Mouse (Mus musculus) midbrain, postnatal 0 days (tissue): Measurements from ENCODE around the gene Pianp. TPM values are rescaled to one million over a fixed set of nuclear protein-coding genes. Genes with fewer than 3 reads are reported as not detected.

Experiments
- ATAC-seq: fragments of 200-750 bp; cut with Nextera tagmentation; 2 replicates; pipeline ENCODE4 v1.8.0; 2017; ENCODE audit warnings: moderate number of reproducible peaks, mild to moderate bottlenecking, moderate TSS enrichment, moderate library complexity; ENCODE audit not compliant: low FRiP score
- DNase-seq: peaks from one replicate; pipeline ENCODE4 v3.0.0-alpha.2; 2015; ENCODE audit warnings: low spot score
- H3K27ac ChIP-seq: fragments of 300-500 bp; sonication (generic); 2 replicates; pipeline ENCODE4 v1.5.1; 2014; ENCODE audit warnings: low read depth, mild to moderate bottlenecking, low read length, mixed read lengths
- H3K27me3 ChIP-seq: fragments of 300-500 bp; sonication (generic); 2 replicates; pipeline ENCODE4 v1.6.1; 2014; ENCODE audit warnings: low read length, control low read depth, mixed read lengths; ENCODE audit not compliant: insufficient read depth
- H3K36me3 ChIP-seq: fragments of 300-500 bp; sonication (generic); 2 replicates; pipeline ENCODE4 v1.6.1; 2014; ENCODE audit warnings: low read length, control low read depth, mixed read lengths; ENCODE audit not compliant: insufficient read depth
- H3K4me1 ChIP-seq: fragments of 300-500 bp; sonication (generic); 2 replicates; pipeline ENCODE4 v1.6.1; 2014; ENCODE audit warnings: mild to moderate bottlenecking, control low read depth, antibody characterized with exemption, low read length, mixed read lengths; ENCODE audit not compliant: insufficient read depth
- H3K4me2 ChIP-seq: fragments of 300-500 bp; sonication (generic); 2 replicates; pipeline ENCODE4 v1.6.1; 2014; ENCODE audit warnings: low read depth, mild to moderate bottlenecking, low read length, mixed read lengths; ENCODE audit not compliant: poor library complexity, severe bottlenecking
- H3K4me3 ChIP-seq: fragments of 300-500 bp; sonication (generic); 2 replicates; pipeline ENCODE4 v1.5.1; 2014; ENCODE audit warnings: low read depth, mild to moderate bottlenecking, low read length, moderate library complexity
- H3K9ac ChIP-seq: fragments of 300-500 bp; sonication (generic); replicated peaks from 2 replicates; pipeline ENCODE4 v1.6.1; 2014; ENCODE audit warnings: mild to moderate bottlenecking, low read length, moderate library complexity, mixed read lengths; ENCODE audit not compliant: poor library complexity, severe bottlenecking
- H3K9me3 ChIP-seq: fragments of 300-500 bp; sonication (generic); 2 replicates; pipeline ENCODE4 v1.6.1; 2016; ENCODE audit warnings: low read length, control low read depth
- CTCF ChIP-seq: IDR thresholded peaks from 2 replicates; pipeline ENCODE4 v1.5.1; 2016; ENCODE audit warnings: antibody characterized with exemption, mild to moderate bottlenecking
- WGBS: fragments of 180-500 bp; shearing (Covaris S2); extraction: QIAGEN DNeasy Blood & Tissue Kit; methylation state at CpG from one replicate; pipeline ENCODE4 v1.1.7; 2014; 5-methylcytosine and 5-hydroxymethylcytosine counted together
- polyA plus RNA-seq: library from polyadenylated mRNA; unstranded; fragments of >200 nt; fragmentation: Nextera tagmentation; extraction: Ambion mirVana; gene quantifications from 2 replicates; pipeline ENCODE4 v1.2.1, GENCODE M21; 2015
- total RNA-seq: library from RNA; depleted of rRNA; stranded (reverse); fragments of >200 nt; gene quantifications from 2 replicates; pipeline ENCODE4 v1.2.3, GENCODE M21; 2014

The Pianp gene
- total and polyA plus RNA-seq, 2 experiments from 2014 or later: 36.1 to 97.0 TPM

DNA sequence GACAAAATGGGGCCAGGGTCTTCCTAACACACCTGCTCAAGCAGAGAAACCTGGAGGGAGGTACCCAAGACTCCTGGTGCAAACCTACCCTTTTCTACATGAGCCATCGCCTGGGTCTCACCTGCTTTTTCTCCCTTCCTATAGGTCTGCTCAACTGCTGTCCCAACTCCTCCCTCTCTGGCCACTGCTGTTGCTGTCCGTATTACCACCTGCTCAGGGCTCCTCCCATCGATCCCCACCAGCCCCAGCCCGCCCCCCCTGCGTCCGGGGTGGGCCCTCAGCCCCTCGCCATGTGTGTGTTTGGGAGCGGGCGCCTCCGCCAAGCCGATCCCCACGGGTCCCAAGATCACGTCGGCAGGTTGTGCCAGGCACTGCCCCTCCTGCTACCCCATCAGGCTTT is 2.6 kb downstream of the Pianp start:
- TF ChIP-seq CTCF: no peak
- ATAC-seq (no peak), DNase-seq (no peak)
- Histone ChIP-seq H3K9me3 (no peaks in the 10 kb centered on the region), H3K4me3 (no peak overlapping the region), H3K27ac (no peak overlapping the region), H3K4me1 (peaks cover 18% of the 10 kb centered on the region), H3K9ac (peak overlapping the region; percentile 93; the same call in 1 of the 2 replicates), H3K27me3 (peaks cover 10% of the 10 kb centered on the region; the same call in 1 of the 2 replicates), H3K4me2 (0 out of 2 replicates have a peak overlapping the region, but pooled peaks have one; percentile 69), H3K36me3 (peaks cover 22% of the 10 kb centered on the region)
- WGBS: 36% methylated on average over 14 of the region's 14 CpGs

DNA sequence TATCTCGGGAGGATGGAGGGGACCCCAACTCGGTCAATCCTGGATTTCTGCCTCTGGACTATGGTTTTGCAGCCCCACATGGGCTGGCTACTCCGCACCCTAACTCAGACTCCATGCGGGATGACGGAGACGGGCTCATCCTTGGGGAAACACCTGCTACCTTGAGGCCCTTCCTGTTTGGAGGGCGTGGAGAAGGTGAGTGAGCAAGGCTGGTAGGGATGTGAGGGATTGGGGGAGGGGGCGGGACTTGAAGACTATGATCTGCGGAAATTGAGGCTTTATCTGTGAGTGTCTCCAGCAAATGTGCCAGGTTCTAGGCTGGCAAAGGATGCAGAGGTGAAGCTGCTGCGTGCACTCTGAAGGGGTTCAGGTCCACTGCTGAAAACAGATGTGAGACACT is 3.1 kb downstream of the Pianp start:
- no peak for DNase-seq
- H3K27me3 ChIP-seq: peaks cover 10% of the 10 kb centered on the region; the same call in 1 of the 2 replicates
- H3K36me3 ChIP-seq: peaks cover 22% of the 10 kb centered on the region
- no peak overlapping the region for H3K9ac ChIP-seq
- ATAC-seq: no peak
- TF ChIP-seq CTCF: no peak
- peaks cover 18% of the 10 kb centered on the region for H3K4me1 ChIP-seq
- H3K9me3 ChIP-seq: no peaks in the 10 kb centered on the region
- no peak overlapping the region for H3K4me3 ChIP-seq
- no peak overlapping the region for H3K4me2 ChIP-seq
- H3K27ac ChIP-seq: no peak overlapping the region
- WGBS: 44% methylated on average over 10 of the region's 10 CpGs

DNA sequence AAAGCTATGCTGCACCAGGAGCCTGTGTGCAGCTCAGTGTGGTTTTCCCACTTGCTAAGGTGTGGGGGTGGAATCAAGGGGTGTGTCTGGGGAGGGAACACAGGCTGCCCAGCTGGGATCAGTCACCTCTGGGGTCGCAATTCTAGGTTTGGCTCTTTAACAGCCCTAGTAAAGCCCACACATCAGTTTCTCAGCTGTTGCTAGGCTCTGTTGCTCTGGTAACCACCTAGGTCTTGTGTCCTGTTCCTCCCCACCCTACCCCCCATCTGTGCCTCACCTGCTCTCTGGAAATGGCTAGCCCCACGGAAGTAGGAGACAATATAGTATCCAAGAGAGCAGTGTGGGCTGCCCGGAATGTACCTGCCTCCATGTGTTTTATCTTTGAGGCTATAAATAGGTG is 7.2 kb downstream of the Pianp start:
- Histone ChIP-seq H3K27ac (no peak overlapping the region), H3K4me3 (no peak overlapping the region), H3K4me1 (peaks cover 5% of the 10 kb centered on the region), H3K9me3 (no peaks in the 10 kb centered on the region), H3K9ac (no peak overlapping the region), H3K4me2 (no peak overlapping the region), H3K27me3 (peaks cover 10% of the 10 kb centered on the region; the same call in 1 of the 2 replicates), H3K36me3 (peaks cover 22% of the 10 kb centered on the region)
- no peak for DNase-seq
- TF ChIP-seq CTCF: no peak
- 38% methylated on average over 3 of the region's 3 CpGs for WGBS
- ATAC-seq: no peak

DNA sequence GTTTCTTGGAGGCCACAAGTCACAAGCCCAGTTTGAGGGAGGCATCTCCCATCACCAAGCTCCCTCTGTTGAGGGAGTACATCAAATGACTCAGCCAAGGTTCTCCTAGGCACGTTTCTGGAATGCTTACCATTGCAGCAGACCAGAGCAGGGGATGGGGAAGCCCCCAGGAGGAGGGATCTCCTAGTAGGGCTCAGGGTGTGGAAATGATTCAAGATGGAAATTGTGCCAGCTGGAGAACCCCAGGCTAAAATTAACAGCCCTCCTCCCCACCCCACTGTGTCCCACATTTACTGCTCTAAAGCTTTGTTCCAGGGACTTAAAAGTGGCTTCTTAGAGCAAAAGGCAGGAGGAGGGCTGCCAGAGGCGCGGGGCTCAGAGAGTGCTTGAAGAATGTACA is 8.6 kb downstream of the Pianp start:
- Histone ChIP-seq H3K27ac (no peak overlapping the region), H3K9ac (no peak overlapping the region), H3K36me3 (peaks cover 14% of the 10 kb centered on the region; the same call in 1 of the 2 replicates), H3K27me3 (no peaks in the 10 kb centered on the region), H3K4me1 (no peaks in the 10 kb centered on the region), H3K4me2 (no peak overlapping the region), H3K9me3 (no peaks in the 10 kb centered on the region), H3K4me3 (no peak overlapping the region)
- 34% methylated on average over 3 of the region's 3 CpGs for WGBS
- ATAC-seq: no peak
- no peak for TF ChIP-seq CTCF
- DNase-seq: no peak

DNA sequence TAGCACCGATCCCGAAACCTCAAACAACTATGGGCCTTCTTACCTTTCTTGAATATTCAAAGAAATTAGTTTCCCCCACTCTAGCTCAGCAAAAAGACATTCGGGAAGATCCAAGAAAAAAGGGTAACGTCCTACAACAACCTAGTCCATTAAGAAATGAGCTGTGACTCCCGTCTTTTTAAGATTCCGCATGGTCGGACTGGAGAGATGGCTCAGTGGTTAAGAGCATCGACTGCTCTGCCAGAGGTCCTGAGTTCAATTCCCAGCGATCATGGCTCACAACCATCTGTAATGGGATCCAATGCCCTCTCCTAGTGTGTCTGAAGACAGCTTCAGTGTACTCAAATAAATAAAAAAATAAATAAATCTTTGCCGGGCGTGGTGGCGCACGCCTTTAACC is 11.6 kb downstream of the Pianp start:
- DNase-seq: no peak
- Histone ChIP-seq H3K9me3 (no peaks in the 10 kb centered on the region), H3K27me3 (no peaks in the 10 kb centered on the region), H3K9ac (peak overlapping the region; percentile 62), H3K4me2 (peak overlapping the region; percentile 42), H3K4me1 (no peaks in the 10 kb centered on the region), H3K27ac (peak overlapping the region; percentile 96), H3K4me3 (peak overlapping the region; percentile 77), H3K36me3 (peaks cover 9% of the 10 kb centered on the region; the same call in 1 of the 2 replicates)
- WGBS: 40% methylated on average over 13 of the region's 13 CpGs
- 0 out of 2 replicates have a peak, but pooled peaks have one; percentile 0 for ATAC-seq
- no peak for TF ChIP-seq CTCF

- H3K9ac ChIP-seq: peak overlapping the region; percentile 89
- H3K27ac ChIP-seq: peak overlapping the region; percentile 96
- no peak for TF ChIP-seq CTCF
- under 1% methylated on average over 29 of the region's 34 CpGs for WGBS
- H3K27me3 ChIP-seq: no peaks in the 10 kb centered on the region
- peak overlapping the region; percentile 77 for H3K4me3 ChIP-seq
- no peaks in the 10 kb centered on the region for H3K4me1 ChIP-seq
- H3K36me3 ChIP-seq: peaks cover 9% of the 10 kb centered on the region
- peak; percentile 99 for DNase-seq
- peak overlapping the region; percentile 88 for H3K4me2 ChIP-seq
- H3K9me3 ChIP-seq: no peaks in the 10 kb centered on the region
- ATAC-seq: peak; percentile 97
Measured at GRCm38 (mm10) chr6:125008586-125009128, 12.2 kb downstream of the Pianp start.
